Mouse (Mus musculus) heart, embryonic 12.5 days (tissue): ENCODE measurements at regions not wholly inside any gene's neighbourhood (a gene's known extent, or its start where the extent isn't known, plus 50 kb on each side); places are given as distances from the start of the nearest gene placed in this dataset.
A peak's percentile ranks its signal among the peaks of the same experiment; 100 is the strongest.

Experiments
- ATAC-seq: fragments of 200-750 bp; cut with Nextera tagmentation; 2 replicates; pipeline ENCODE4 v1.8.0; 2017; ENCODE audit warnings: moderate TSS enrichment, moderate library complexity; ENCODE audit not compliant: insufficient number of reproducible peaks, low FRiP score
- H3K27ac ChIP-seq: fragments of 300-500 bp; sonication (generic); 2 replicates; pipeline ENCODE4 v1.5.1; 2016; ENCODE audit warnings: mild to moderate bottlenecking, moderate library complexity; ENCODE audit not compliant: poor library complexity, severe bottlenecking
- H3K27me3 ChIP-seq: fragments of 300-500 bp; sonication (generic); replicated peaks from 2 replicates; pipeline ENCODE4 v1.6.1; 2016; ENCODE audit warnings: mild to moderate bottlenecking, moderate library complexity
- H3K36me3 ChIP-seq: fragments of 300-500 bp; sonication (generic); 2 replicates; pipeline ENCODE4 v1.6.1; 2016; ENCODE audit warnings: mild to moderate bottlenecking, moderate library complexity
- H3K4me1 ChIP-seq: fragments of 300-500 bp; sonication (generic); replicated peaks from 2 replicates; pipeline ENCODE4 v1.6.1; 2016; ENCODE audit warnings: mild to moderate bottlenecking
- H3K4me2 ChIP-seq: fragments of 300-500 bp; sonication (generic); 2 replicates; pipeline ENCODE4 v1.6.1; 2016; ENCODE audit warnings: mild to moderate bottlenecking, moderate library complexity
- H3K4me3 ChIP-seq: fragments of 300-500 bp; sonication (generic); 2 replicates; pipeline ENCODE4 v1.5.1; 2016; ENCODE audit warnings: mild to moderate bottlenecking
- H3K9ac ChIP-seq: fragments of 300-500 bp; sonication (generic); 2 replicates; pipeline ENCODE4 v1.6.1; 2016; ENCODE audit warnings: mild to moderate bottlenecking, moderate library complexity
- H3K9me3 ChIP-seq: fragments of 300-500 bp; sonication (generic); replicated peaks from 2 replicates; pipeline ENCODE4 v1.6.1; 2016; ENCODE audit warnings: mild to moderate bottlenecking, moderate library complexity
- WGBS: fragments of 180-500 bp; shearing (Covaris S2); methylation state at CpG from one replicate; pipeline ENCODE4 v1.1.7; 2016; 5-methylcytosine and 5-hydroxymethylcytosine counted together

DNA sequence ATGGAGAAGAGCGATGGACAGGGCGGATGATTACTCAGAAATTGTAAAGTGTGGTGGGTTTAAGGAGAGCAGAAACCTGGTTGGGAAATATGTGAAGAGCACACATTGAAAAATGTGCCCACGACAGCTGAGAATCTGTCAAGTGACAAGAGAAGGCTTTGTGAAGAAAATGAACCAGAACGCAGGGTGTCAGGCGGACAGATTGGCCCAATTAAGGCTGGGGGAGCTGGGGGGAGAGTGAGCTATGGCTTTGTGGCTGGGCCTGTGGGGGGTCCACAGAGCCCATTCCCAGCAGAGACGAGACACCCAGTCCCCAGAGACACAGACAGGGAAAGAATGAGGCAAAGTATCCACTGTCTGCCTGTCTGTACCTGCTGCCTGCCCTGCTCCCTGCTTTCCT is 153.3 kb downstream of the Shq1 start:
- WGBS, result 77% methylated on average over 6 of the region's 6 CpGs
- Histone ChIP-seq H3K9me3 (no peaks in the 10 kb centered on the region), H3K4me1 (peaks cover 7% of the 10 kb centered on the region), H3K36me3 (no peaks in the 10 kb centered on the region), H3K4me2 (no peak overlapping the region), H3K9ac (no peak overlapping the region), H3K27me3 (peaks cover 41% of the 10 kb centered on the region), H3K27ac (no peak overlapping the region), H3K4me3 (no peak overlapping the region)
- no peak for ATAC-seq

DNA sequence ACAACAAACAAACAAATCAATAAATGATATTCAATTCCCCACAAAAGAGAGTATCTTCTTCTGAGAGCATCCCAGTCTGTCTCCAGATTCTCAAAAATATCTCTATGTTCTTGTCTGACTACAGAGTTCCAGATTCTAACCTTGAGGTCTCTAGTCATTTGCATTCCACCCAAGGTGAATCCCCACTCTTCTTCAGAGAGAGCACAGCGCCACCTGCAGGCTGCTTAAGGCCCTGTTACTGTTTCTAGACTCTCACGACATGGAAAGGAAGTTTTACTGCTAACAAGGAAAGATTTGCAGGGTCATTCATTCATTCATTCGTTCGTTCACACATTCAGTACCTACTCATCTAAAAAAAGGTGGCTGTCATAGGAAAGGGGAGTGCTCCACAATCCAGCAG is 158.3 kb downstream of the Shq1 start:
- Histone ChIP-seq H3K4me1 (peaks cover 7% of the 10 kb centered on the region), H3K36me3 (no peaks in the 10 kb centered on the region), H3K27me3 (peaks cover 21% of the 10 kb centered on the region), H3K4me3 (no peak overlapping the region), H3K27ac (no peak overlapping the region), H3K4me2 (no peak overlapping the region), H3K9ac (no peak overlapping the region), H3K9me3 (0 out of 2 replicates have a peak, but pooled peaks cover 4% of the 10 kb centered on the region)
- no peak for ATAC-seq
- WGBS, result 52% methylated on average over 4 of the region's 4 CpGs

- 78% methylated on average over 4 of the region's 4 CpGs for WGBS
- no peaks in the 10 kb centered on the region for H3K4me1 ChIP-seq
- no peak overlapping the region for H3K27ac ChIP-seq
- no peak overlapping the region for H3K4me2 ChIP-seq
- no peak for ATAC-seq
- H3K9ac ChIP-seq, result no peak overlapping the region
- 0 out of 2 replicates have a peak, but pooled peaks cover 4% of the 10 kb centered on the region for H3K9me3 ChIP-seq
- no peaks in the 10 kb centered on the region for H3K36me3 ChIP-seq
- peaks cover 13% of the 10 kb centered on the region; the same call in 1 of the 2 replicates for H3K27me3 ChIP-seq
- H3K4me3 ChIP-seq, result no peak overlapping the region
Measured at GRCm38 (mm10) chr6:100510676-100511075, 160.3 kb downstream of the Shq1 start.

DNA sequence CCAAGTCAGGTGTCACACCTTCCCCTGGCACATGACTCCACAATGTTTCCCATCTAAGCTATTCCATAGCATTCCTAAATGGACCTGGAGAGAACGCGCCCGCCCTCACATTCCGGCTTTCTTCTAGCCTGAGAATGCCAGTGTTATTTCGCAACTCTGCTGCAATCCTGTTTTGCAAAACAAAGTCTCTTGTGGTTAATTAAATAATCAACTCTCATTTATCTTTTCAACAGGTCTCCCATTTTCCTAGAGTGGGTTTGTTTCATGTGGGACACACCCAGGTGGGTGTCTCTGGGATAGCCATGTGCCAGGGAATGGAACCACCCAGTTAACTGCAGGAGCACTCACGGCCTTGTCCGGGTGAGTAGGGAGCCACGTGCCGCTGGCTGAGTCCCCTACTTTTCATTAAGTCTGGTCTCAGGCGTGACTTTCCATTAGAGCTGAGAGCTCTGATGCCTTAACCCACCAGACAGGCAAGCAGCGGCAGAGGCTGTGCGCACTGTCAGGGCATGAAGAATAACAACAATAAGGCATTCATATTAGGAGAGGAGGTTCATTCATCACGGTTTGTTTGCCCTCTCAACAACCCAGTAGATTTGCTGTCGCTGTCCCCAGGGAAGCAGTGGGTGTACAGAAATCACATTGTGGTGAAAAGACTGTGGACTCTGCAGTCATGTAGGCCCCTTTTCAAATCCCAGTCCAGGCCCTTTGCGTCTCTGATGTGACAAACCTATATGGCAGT is 165.3 kb downstream of the Shq1 start:
- no peak for ATAC-seq
- 77% methylated on average over 15 of the region's 15 CpGs for whole genome bisulfite sequencing
- H3K27ac ChIP-seq, result no peak overlapping the region
- H3K9ac ChIP-seq, result no peak overlapping the region
- H3K27me3 ChIP-seq, result peaks cover 13% of the 10 kb centered on the region
- H3K4me3 ChIP-seq, result no peak overlapping the region
- H3K36me3 ChIP-seq, result no peaks in the 10 kb centered on the region
- H3K4me1 ChIP-seq, result peaks cover 10% of the 10 kb centered on the region; the same call in 1 of the 2 replicates
- H3K4me2 ChIP-seq, result no peak overlapping the region
- H3K9me3 ChIP-seq, result no peaks in the 10 kb centered on the region

DNA sequence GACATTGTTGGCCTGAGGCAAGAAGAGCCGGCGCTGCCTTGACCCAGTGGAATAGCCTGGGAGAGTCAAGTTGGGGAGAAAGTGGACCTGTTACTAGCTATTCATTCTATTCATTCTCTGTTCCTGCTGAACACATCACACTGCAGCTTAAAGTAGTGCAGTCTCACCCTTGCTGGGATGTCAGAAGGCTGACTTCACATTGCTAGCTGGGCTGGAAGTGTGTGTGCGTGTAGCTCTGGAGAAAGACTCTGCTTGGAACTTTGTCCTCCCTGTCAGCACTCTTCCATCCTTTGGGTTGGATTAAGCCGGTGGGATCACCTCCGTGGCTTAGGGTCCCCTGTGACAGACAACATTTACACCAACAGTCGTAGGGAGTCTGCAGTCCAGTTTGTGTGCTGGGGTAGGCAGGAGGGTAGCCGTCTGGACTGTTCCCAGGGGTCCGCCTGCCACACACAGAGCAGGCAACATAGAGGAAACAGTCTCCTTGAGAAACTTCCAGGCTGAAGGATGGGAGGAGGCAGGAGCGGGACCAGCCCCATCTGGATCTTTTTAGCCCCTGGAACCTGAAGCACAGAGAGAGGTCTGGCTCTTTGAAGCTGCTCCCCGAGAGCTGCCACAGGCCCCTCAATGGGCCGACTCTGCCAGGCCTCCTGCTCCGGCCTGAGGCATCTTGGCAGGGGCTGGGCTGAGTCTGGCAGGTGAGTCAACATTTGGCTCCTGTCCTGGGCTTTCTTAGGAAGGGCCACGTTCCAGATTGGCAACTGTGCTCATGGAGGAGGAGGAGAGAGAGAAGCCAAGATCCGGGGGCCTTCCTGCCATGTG is 167.8 kb downstream of the Shq1 start:
- H3K4me3 ChIP-seq, result no peak overlapping the region
- no peaks in the 10 kb centered on the region for H3K9me3 ChIP-seq
- peaks cover 15% of the 10 kb centered on the region; the same call in 1 of the 2 replicates for H3K4me1 ChIP-seq
- H3K27ac ChIP-seq, result no peak overlapping the region; the same call in 1 of the 2 replicates
- H3K36me3 ChIP-seq, result no peaks in the 10 kb centered on the region
- WGBS, result 57% methylated on average over 14 of the region's 14 CpGs
- H3K27me3 ChIP-seq, result peaks cover 17% of the 10 kb centered on the region
- H3K9ac ChIP-seq, result no peak overlapping the region
- H3K4me2 ChIP-seq, result no peak overlapping the region
- peak; percentile 27; the same call in 1 of the 2 replicates for ATAC-seq

DNA sequence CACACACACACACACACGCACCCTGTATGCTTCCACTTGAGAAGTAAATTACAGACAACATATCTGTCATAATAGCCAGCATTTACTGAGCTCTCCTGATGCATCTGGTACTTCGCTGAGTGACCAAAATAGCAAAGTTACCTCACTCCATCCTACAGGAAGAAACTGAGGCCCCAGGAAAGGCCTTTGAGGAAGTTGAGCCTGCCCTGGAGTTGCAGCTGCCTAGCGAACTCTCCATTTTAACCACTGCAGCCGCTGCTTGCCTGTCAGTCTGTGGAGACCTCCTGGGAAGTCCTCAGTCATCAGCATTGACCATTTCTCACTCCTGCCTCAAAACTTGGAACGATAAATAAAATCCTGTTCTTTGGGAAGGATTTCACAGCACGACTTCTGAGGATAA is 168.8 kb downstream of the Shq1 start:
- no peak overlapping the region for H3K4me3 ChIP-seq
- no peak overlapping the region for H3K27ac ChIP-seq
- no peak for ATAC-seq
- peaks cover 12% of the 10 kb centered on the region; the same call in 1 of the 2 replicates for H3K27me3 ChIP-seq
- peaks cover 15% of the 10 kb centered on the region; the same call in 1 of the 2 replicates for H3K4me1 ChIP-seq
- no peak overlapping the region for H3K9ac ChIP-seq
- 37% methylated on average over 6 of the region's 6 CpGs for WGBS
- H3K4me2 ChIP-seq, result no peak overlapping the region
- H3K9me3 ChIP-seq, result no peaks in the 10 kb centered on the region
- no peaks in the 10 kb centered on the region for H3K36me3 ChIP-seq

- ATAC-seq, result no peak
- WGBS, result 61% methylated on average over 2 of the region's 2 CpGs
- peaks cover 12% of the 10 kb centered on the region; the same call in 1 of the 2 replicates for H3K27me3 ChIP-seq
Measured at GRCm38 (mm10) chr6:100500741-100501140, 170.2 kb downstream of the Shq1 start.

GRCm38 (mm10) chr6:100500060-100500459 is 170.9 kb downstream of the Shq1 start:
- Histone ChIP-seq H3K36me3 (no peaks in the 10 kb centered on the region), H3K4me3 (no peak overlapping the region), H3K4me1 (peaks cover 15% of the 10 kb centered on the region; the same call in 1 of the 2 replicates), H3K9me3 (no peaks in the 10 kb centered on the region), H3K27ac (no peak overlapping the region), H3K9ac (no peak overlapping the region), H3K27me3 (peaks cover 12% of the 10 kb centered on the region; the same call in 1 of the 2 replicates), H3K4me2 (no peak overlapping the region)
- WGBS, result 64% methylated on average over 8 of the region's 8 CpGs
- no peak for ATAC-seq

More at GRCm38 (mm10) chr6:100500741-100501140, 170.2 kb downstream of the Shq1 start:
- Histone ChIP-seq H3K9me3 (no peaks in the 10 kb centered on the region), H3K9ac (no peak overlapping the region), H3K27ac (no peak overlapping the region), H3K4me1 (peaks cover 15% of the 10 kb centered on the region; the same call in 1 of the 2 replicates), H3K4me3 (no peak overlapping the region), H3K4me2 (no peak overlapping the region), H3K36me3 (no peaks in the 10 kb centered on the region)

DNA sequence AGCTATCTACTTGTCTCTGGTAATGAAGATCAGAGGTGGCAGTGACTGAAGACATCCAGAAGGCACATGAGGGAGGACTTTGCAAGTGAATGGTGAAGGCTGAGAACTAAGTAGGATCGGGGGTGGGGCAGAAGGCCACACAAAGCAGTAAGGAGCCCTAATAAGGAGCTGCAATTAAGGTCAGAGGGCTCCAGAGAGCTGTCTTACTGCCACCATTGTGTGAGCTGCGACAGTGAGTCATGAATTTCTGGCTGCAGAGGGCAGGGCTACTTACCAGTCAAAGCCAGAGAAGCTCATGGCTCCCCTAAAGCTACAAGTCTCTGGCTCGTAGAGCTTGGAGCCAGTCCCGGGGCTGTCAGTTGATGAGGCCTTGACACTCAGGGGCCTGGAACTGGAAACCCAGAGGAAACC is 172.1 kb downstream of the Shq1 start:
- Histone ChIP-seq H3K9me3 (no peaks in the 10 kb centered on the region), H3K4me2 (no peak overlapping the region), H3K27ac (no peak overlapping the region), H3K4me1 (peaks cover 15% of the 10 kb centered on the region; the same call in 1 of the 2 replicates), H3K27me3 (peaks cover 12% of the 10 kb centered on the region; the same call in 1 of the 2 replicates), H3K4me3 (no peak overlapping the region), H3K36me3 (no peaks in the 10 kb centered on the region), H3K9ac (no peak overlapping the region)
- 27% methylated on average over 4 of the region's 4 CpGs for WGBS
- ATAC-seq, result no peak

- no peak overlapping the region for H3K4me2 ChIP-seq
- no peak overlapping the region for H3K27ac ChIP-seq
- peaks cover 12% of the 10 kb centered on the region; the same call in 1 of the 2 replicates for H3K4me1 ChIP-seq
- H3K27me3 ChIP-seq, result peaks cover 15% of the 10 kb centered on the region; the same call in 1 of the 2 replicates
- no peaks in the 10 kb centered on the region for H3K9me3 ChIP-seq
- H3K9ac ChIP-seq, result no peak overlapping the region
- H3K36me3 ChIP-seq, result no peaks in the 10 kb centered on the region
- 77% methylated on average over 2 of the region's 2 CpGs for WGBS
- ATAC-seq, result no peak
- H3K4me3 ChIP-seq, result no peak overlapping the region
Measured at GRCm38 (mm10) chr6:100498126-100498525, 172.8 kb downstream of the Shq1 start.

GRCm38 (mm10) chr6:100496135-100496534 is 174.8 kb downstream of the Shq1 start:
- Histone ChIP-seq H3K4me1 (0 out of 2 replicates have a peak, but pooled peaks cover 5% of the 10 kb centered on the region), H3K36me3 (no peaks in the 10 kb centered on the region), H3K9ac (no peak overlapping the region), H3K27me3 (peaks cover 11% of the 10 kb centered on the region; the same call in 1 of the 2 replicates), H3K9me3 (no peaks in the 10 kb centered on the region), H3K4me3 (no peak overlapping the region), H3K27ac (no peak overlapping the region), H3K4me2 (no peak overlapping the region)
- ATAC-seq, result no peak
